Mouse (Mus musculus) regulatory T cell (primary cell): ENCODE results near the gene Zfhx3.

Experiments used
- in situ Hi-C: fragments of 300-600 bp; cut with MboI, MseI; formaldehyde crosslinking; loops from one replicate; pipeline ENCODE4 v1.15.1; 2025; ENCODE audit warnings: high pct_unique_total_duplicates

Zfhx3 gene

DNA sequence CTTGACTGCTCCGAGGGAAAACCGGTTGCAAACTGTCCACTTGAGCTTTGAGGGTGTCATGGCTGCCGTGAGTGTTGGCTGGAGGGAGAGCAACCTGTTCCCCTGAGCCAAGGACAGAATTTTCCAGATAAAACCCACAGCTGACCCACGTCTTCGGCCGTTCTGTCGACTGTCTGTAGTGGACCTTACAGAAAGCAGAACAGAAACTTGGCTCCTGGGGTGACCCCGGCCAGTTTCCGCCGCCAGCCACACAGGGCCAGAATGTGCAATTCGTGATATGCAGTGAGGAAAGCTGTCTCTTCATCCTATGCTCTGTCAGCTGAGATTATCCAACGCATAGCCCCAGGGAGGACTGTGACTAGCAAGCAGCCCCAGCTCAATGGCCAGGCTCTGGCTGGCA is 968.4 kb downstream of the Zfhx3 start:
- in situ Hi-C loops = no loop called here

DNA sequence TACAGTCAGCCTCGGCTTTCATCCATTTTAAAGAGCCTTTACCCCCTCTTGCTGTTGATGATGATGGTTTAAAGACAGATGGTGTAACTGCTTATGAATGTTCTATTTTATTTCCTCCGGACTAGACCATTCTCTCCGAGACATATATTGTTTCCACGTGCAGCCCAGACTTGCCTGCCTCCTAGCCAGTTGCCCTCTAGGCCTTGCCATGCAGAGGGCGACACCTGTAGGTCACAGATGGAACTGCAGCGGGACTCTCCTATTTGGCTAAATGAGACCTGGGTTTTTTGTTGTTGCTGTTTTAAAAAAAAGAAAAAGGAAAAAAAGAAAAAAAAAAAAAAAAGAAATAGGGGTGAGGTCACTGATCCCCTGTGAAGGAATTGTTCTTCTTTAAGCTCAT is 969.1 kb downstream of the Zfhx3 start:
- in situ Hi-C loops = no loop called here

DNA sequence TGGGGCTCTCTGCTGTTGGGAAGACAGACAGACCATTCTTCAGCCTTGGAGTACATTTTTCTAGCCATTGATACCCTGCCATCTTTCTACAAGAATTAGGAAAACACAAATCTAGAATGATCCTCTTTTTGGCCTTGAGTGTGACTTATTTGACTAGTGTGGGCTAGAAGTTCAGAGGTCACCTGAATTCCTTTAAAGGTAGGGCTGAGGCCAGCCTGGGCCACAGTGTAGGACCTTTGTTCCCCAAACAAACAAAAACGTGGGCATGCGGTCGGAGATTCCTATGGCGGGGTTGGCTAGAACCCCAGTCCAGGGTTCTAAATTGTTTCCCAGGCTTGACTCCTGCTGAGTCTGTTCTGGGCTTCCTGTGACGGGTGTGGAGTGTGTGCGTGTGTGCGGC is 970.6 kb downstream of the Zfhx3 start:
- in situ Hi-C loops = no loop called here

DNA sequence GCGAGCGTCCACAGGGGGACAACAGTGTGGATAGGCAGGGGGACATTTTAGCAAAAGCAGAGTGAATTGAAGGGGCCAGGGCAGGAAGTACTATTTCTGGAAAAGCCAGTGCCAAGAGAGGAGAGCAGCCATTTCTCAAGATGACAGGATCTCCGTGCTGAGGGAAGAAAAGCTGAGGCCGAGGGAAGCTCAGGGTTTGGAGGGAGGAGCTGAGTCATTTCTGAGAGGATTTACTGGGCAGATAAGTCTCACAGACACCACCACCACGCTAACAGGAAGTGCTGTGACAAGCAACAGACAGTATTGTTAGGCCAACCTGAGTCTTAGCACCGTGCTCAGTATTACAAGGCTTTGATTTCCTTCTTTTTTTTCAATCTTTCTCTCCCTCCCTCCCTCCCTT is 973.0 kb downstream of the Zfhx3 start:
- in situ Hi-C loops = no loop called here

DNA sequence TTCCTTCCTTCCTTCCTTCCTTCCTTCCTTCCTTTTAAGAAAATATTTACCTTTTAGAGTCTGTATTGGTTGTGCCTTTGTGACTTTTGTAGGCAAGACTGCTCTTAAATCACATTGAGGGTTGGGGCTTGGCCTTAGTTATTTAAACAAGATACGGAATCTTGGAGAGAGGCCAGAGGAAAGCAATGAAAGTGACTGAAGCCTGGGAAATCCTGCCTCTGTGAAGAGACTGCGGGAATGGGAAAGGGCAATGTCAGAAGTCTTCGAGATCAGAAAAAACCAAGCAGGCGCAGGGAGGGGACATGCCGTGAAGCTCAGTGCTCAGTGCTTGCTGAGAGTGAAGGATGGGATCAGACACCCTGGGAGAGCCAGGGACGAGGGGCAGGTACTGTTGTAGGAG is 973.4 kb downstream of the Zfhx3 start:
- in situ Hi-C loops = no loop called here

DNA sequence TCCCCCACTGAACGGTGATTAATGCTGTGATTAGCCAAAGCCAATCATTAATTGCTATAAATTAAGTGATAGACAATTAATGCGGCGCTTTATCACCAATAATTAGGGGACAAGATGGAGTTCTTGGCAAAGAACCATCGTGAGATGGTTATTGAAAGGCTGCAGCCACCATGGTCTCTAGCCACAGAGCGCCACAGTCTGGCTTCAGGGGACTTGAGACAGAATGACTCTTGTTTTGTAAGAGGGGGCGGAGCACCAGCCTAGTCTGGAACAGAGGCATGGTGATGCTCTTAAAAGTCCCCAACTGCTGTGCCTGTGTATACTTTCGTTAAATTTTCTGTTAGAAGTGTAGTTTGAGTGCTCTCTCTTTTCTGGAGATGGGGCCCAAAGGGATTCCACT is 977.7 kb downstream of the Zfhx3 start:
- in situ Hi-C loops = no loop called here

DNA sequence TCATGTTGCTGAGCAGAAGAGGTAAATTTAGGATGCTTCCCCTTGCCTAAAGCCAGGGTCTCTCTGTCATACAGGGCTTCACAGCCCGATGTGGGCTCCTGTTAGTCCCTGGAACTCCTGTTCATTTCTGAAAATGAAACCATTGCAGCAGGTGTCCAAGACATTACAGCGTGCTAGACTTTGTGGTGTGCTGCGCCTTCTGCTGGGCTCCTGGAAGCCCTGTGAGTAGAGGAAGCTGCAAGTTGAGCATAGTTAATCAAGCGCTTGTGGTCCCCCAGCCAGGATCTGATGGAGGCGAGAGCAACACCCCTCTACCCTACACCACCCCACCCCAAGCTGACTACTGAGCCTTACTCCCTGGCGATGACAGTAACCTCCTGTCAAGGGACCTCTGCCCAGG is 980.7 kb downstream of the Zfhx3 start:
- in situ Hi-C loops = no loop called here

DNA sequence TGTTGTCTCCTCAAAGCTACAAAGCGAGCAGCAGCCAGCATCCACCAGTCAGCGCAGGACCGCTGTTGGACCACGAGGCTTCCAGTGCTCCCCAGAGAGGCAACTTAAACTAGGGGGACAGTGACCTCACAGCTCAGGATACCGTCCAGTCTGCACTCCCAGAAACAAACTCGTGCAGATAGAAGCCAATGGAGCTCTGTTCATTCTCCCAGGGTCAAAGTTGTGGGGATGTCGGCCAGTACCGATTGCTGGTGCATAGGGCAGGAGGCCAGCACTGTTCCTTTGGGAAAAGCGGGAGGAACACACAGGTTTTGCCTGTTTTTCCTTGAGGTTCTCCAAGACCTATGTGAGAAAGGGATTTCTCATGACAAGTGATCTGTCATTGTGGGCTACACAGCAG is 982.1 kb downstream of the Zfhx3 start:
- in situ Hi-C loops = no loop called here

DNA sequence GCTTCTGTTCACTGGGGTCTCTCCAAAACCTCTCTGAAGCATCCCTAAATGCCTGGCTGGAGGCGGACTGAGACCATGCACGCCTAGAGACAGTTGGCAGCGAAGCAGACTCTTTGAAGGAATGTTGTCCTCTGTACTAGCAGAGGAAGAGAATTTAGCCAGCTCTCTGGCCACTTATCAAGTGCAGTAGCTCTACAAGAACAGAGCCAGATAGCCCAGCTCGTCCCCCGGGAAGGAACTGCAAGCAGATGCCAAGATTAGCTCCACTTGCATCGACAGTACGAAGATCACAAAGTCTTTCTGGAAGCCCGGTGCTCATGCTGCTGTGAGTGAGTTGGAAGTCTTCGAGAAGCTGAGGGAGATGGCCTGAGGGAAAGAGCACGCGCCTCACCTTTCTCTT is 983.7 kb downstream of the Zfhx3 start:
- in situ Hi-C loops = no loop called here

DNA sequence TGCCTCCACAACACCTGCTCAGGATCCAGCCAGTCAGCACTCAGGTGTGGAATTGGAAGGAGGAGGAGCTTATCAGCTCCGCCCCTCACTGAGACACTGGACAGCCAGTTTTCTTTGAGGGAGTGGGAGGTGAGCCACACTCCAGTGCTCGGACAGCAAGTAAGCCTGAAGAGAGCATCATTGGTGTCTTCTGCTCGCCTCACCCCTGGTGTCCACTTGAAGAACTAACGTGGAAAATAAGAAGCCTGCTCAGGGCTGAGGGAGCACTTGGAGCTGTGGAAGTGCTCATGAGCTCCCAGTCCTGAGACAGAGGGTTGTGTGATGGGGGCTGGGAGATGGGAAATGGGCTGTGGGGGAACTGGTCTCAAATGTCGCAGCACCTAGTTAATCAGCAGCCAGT is 988.2 kb downstream of the Zfhx3 start:
- in situ Hi-C loops = no loop called here

DNA sequence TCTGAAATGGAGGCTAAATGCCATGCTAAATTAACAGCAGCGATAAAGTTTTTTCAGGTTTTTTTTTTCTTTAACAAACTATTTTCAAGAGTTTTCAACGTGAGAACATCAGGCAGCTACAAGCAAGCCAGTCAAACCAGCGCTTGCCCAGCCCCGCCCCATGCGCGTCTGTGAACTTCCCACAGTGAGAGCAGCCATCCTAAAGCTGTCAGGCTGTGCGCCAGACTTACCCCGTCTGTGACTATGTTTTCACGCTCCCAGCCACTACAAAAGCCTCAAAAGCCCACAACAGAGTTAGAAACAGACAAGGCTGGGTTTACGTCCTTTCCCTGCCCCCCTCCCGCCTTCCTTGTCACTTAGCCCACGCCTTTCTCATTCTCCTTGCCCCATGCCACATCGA is 989.4 kb downstream of the Zfhx3 start:
- in situ Hi-C loops = no loop called here

DNA sequence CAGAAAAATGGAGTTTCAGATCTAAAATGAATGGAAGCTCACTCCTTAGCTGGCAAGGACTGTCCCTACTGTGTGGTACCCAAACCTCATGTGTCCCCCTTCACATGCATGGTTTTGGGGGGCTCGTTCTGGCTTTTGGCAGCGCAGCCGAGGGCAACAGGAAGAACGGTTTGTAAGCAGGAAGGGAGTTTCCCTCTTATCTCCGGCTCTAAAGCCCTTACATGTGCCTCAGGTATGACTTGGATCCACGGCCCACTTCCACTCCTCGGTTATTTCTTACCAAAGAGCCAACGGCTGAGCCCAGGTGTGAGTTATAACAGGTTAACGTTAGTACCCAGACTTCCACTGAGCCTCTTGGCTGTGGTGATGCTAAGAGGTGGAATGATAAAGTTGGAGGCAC is 990.3 kb downstream of the Zfhx3 start:
- in situ Hi-C loops = no loop called here

DNA sequence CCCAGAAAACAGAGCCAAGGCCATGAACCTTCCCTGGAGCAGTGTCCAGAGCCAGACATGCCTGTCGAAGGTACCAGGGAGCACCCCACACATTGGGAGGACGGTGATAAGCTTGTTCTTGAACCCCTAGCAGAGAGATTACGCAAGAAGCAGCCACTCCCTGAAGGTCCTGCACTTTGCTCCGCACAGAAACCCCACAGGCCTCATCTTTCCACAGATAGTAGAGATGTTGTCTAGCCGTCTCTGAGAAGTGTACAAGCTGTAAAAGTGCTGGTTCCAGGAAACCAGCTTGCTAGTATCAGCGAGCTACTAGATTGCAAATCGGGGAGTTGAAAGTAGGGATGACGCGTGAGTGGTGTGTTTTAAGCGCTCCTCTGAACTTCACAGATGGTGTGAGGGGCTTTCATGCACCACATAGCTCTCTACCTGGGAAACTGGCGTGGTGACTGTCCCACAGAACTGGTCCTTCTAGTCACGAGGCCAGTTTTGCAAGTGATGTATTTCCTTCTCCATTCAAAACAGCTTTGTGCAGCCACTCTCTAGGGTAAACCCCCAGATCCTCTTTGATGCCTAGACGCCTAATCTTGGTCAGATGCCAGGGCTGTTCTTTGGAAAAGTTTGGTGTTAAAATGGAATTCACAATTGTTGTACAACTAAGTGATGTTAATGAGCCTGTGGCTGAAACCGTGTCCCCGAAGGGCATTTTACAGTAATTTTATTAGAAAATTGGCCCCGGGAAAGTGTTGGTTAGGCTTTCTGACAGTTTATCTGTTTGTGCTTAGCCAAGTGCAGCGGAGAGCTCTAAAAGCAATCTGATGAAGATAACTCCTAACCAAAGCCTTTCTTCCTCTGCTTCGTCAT is 993.6 kb downstream of the Zfhx3 start:
- in situ Hi-C loops = no loop called here

DNA sequence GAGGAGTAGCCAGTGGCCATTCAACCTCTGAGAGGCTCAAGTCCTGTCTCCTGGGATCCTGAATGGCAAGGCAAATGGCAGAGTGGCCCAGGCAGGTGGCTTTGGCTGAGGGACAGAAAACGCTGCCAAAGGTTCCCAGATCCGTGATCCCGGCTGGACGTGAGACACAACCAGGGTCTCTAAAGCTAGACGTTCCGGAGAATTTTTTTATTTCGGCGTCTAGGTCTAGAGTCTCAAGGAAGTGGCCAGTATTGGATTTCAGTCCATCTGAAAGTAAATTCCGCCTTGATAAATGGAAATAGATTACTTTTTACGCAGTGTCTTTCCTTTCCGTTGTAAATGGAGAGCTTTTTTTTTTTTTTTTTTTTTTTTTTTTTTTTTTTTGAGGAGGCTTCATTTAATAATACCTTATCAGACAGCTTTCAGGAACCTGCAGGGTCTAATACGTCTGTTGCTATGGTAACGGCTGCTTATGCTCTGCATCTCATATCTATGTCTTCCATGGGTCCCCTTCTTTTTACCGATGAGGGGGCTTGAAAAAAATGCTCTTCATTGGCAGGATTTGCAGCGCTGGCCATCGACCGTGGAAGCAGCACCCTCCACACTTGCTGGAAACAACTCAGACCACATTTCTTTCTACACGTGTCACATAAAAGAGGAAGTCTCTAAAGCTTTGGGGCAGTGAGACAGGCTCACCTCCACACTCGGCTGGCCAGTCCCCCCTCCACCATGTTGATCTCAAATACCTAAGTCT is 994.4 kb downstream of the Zfhx3 start:
- in situ Hi-C loops = no loop called here

DNA sequence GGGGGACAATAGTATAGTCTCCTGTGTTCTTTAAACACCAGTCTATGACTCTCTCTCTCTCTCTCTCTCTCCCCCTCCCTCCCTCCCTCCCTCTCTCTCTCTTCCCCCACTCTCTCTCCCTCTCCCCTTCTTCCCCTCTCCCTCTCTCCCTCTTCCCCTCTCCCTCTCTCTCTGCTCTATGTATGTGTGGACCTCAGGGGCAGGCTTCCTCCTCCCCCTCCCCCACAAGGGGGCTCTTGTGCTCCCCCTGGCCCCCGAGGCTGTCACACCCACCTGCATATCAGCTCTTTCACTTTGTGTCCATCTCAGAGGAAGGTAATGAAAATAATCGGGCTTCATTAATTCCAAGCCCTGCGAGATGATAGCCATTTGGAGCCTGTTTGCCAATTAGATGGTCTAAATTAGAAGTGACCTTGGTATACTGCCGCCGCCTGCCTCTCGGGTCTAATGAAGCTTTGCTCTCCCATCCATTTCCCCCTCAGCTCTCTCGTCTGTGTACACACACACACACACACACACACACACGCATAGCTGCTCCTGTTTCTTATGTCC is 995.5 kb downstream of the Zfhx3 start:
- in situ Hi-C loops = no loop called here

DNA sequence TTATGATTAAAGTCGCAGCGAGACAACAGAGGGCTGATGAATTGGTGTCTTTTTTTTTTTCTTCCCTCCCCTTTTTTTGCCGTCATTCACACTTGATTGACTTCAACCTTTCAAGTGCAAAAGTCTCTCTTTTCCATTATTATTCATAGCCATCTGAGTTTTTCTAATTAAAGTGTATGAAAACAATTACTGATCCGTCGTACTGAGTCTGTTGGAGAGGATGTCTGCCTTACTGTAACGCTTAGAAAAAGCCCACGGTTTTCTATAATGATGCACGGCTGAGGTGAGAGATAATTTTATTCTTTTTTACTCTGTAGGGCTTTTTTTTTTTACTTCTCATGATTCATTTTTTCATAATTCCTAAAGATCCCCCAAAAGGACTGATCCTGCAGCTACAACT is 1000.2 kb downstream of the Zfhx3 start:
- in situ Hi-C loops = no loop called here

DNA sequence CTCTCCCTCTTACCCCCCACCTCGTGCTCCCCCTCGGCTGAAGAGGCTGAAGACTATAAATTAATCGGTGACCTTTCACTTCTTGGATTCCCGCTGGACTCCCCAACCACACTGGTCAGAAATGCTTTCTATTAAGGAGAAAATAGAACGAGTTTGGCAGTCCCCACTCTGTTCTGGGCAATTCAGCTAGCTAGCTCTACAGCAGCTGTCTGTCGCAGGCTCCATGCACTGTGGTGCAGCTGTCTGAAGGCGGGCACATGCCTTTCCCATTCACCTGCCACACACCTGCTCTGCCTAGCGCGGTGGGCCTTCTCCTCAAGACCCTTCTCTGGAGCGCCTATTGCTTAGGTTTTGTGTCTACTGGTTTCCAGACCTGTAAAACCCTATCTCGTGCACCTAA is 1000.7 kb downstream of the Zfhx3 start:
- in situ Hi-C loops = no loop called here

DNA sequence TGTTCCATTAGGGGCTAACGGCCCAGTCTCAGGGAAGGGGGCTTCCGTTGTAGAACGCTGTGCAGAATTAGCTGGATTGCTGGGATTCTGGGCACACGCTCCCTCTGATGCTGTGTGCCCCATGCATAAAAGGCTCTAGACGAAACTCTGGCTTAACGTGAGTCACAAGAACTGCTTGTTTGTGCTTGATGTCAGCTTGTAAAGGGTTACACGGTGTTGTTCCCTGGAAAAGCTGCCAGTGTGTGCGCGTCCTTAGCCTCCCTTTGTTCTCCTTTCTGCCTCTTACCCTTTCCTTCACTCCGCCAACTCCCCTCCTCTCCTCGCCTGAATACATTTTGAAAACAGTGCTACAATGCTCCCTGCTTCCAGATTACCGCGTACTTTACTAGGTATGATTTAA is 1001.9 kb downstream of the Zfhx3 start:
- in situ Hi-C loops = no loop called here

DNA sequence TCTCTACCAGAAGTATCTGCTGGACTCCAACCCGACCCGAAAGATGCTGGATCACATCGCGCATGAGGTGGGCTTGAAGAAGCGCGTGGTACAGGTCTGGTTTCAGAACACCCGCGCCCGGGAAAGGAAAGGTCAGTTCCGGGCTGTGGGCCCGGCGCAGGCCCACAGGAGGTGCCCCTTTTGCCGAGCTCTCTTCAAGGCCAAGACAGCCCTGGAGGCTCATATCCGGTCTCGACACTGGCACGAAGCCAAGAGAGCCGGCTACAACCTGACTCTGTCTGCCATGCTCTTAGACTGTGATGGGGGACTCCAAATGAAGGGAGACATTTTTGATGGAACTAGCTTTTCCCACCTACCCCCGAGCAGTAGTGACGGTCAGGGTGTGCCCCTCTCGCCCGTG is 1007.9 kb downstream of the Zfhx3 start:
- in situ Hi-C loops = no loop called here

DNA sequence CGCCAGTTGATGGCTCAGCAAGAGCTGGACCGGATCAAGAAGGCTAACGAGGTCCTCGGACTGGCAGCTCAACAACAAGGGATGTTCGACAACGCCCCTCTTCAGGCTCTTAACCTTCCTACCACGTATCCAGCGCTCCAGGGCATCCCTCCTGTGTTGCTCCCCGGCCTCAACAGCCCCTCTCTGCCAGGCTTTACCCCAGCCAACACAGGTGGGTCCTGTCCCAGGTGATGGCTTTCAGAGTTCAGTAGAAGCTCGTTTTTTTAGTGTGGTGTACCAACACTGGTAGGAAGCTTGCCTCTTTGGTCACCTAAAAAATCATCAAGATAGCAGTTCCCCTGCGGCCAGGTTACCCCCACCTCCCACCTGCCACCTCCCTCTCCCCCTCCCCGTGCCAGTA is 1009.1 kb downstream of the Zfhx3 start:
- in situ Hi-C loops = no loop called here

DNA sequence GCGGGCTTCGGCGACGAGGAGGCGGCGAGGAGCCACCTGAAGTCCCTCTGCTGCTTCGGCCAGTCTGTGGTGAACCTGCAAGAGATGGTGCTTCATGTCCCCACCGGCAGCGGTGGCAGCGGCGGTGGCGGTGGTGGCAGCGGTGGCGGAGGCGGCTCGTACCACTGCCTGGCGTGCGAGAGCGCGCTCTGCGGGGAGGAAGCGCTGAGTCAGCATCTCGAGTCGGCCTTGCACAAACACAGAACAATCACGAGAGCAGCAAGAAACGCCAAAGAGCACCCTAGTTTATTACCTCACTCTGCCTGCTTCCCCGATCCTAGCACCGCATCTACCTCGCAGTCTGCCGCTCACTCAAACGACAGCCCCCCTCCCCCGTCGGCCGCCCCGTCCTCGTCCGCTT is 1014.0 kb downstream of the Zfhx3 start:
- in situ Hi-C loops = no loop called here

DNA sequence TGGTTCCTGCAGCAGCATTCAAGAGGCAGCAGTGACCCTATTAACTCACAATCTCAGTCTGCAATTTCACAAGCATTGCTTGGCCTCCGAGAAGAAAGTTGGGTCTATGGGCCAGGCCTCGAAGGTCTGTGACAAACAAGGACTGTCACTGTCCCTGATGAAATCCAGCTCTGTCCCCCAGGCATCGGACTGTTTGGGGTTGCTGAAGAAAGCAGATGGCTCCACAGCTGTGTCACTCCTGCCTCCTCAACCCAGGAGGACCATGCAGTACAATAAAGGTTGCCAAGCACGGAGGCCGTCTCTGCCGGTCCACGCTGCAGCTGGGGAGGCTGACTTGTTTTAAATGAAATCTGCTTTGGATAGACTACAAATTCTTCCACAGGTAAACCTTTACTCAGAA is 1020.1 kb downstream of the Zfhx3 start:
- in situ Hi-C loops = no loop called here

DNA sequence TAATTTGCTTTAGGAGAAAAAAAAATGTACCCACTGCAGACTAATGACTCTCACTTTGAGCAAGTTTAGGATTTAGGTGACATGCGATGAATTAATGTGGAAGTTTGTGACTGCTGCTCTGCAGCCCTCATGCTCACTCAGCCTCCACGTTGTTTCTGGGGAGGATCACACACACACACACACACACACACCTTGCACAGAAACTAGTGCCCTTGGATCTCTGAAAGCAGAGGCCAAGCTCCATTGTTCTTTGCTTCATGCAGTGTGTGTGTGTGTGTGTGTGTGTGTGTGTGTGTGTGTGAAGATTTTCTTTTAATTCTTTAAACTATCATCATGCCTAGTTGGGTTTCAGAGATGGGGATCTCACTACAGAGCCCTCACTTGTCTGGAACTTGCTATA is 1020.7 kb downstream of the Zfhx3 start:
- in situ Hi-C loops = no loop called here
